Mouse (Mus musculus) thymus, adult 2 months (tissue): ENCODE measurements at regions not wholly inside any gene's neighbourhood (a gene's known extent, or its start where the extent isn't known, plus 50 kb on each side); places are given as distances from the start of the nearest gene placed in this dataset.

Source experiments
- DNase-seq: peaks from one replicate; pipeline ENCODE4 v3.0.0; 2021
- H3K27ac ChIP-seq: fragments of 200-500 bp; 2 replicates; pipeline ENCODE4 v1.5.1; 2012; ENCODE audit warnings: low read length, control low read depth; ENCODE audit not compliant: control insufficient read depth, insufficient read depth
- H3K27me3 ChIP-seq: fragments of 200-500 bp; 2 replicates; pipeline ENCODE4 v1.6.1; 2012; ENCODE audit warnings: mild to moderate bottlenecking, low read length, moderate library complexity, mixed read lengths; ENCODE audit not compliant: control insufficient read depth, insufficient read depth
- H3K36me3 ChIP-seq: fragments of 200-500 bp; 2 replicates; pipeline ENCODE4 v1.6.1; 2012; ENCODE audit warnings: mild to moderate bottlenecking, low read length, moderate library complexity; ENCODE audit not compliant: control insufficient read depth, insufficient read depth
- H3K4me1 ChIP-seq: fragments of 200-500 bp; replicated peaks from 2 replicates; pipeline ENCODE4 v1.6.1; 2012; ENCODE audit warnings: low read length; ENCODE audit not compliant: control insufficient read depth, insufficient read depth
- H3K4me3 ChIP-seq: fragments of 200-500 bp; 2 replicates; pipeline ENCODE4 v1.5.1; 2012; ENCODE audit warnings: mild to moderate bottlenecking, low read length, control low read depth, moderate library complexity; ENCODE audit not compliant: control insufficient read depth, insufficient read depth
- CTCF ChIP-seq: fragments of 200-500 bp; IDR thresholded peaks from 2 replicates; pipeline ENCODE4 v1.5.1; 2012; ENCODE audit warnings: mild to moderate bottlenecking, control low read depth, low read length, moderate library complexity, borderline replicate concordance; ENCODE audit not compliant: control insufficient read depth, poor library complexity, insufficient read depth; ENCODE audit errors: extremely low read depth
- POLR2A ChIP-seq: fragments of 200-500 bp; IDR thresholded peaks from 2 replicates; pipeline ENCODE4 v1.6.1; 2012; ENCODE audit warnings: mild to moderate bottlenecking, low read length, control low read depth, moderate library complexity; ENCODE audit not compliant: control insufficient read depth, poor library complexity, insufficient read depth; ENCODE audit errors: extremely low read depth
- WGBS: fragments of 180-500 bp; shearing (Covaris S2); methylation state at CpG from one replicate; pipeline ENCODE4 v1.1.7; 2018; 5-methylcytosine and 5-hydroxymethylcytosine counted together

DNA sequence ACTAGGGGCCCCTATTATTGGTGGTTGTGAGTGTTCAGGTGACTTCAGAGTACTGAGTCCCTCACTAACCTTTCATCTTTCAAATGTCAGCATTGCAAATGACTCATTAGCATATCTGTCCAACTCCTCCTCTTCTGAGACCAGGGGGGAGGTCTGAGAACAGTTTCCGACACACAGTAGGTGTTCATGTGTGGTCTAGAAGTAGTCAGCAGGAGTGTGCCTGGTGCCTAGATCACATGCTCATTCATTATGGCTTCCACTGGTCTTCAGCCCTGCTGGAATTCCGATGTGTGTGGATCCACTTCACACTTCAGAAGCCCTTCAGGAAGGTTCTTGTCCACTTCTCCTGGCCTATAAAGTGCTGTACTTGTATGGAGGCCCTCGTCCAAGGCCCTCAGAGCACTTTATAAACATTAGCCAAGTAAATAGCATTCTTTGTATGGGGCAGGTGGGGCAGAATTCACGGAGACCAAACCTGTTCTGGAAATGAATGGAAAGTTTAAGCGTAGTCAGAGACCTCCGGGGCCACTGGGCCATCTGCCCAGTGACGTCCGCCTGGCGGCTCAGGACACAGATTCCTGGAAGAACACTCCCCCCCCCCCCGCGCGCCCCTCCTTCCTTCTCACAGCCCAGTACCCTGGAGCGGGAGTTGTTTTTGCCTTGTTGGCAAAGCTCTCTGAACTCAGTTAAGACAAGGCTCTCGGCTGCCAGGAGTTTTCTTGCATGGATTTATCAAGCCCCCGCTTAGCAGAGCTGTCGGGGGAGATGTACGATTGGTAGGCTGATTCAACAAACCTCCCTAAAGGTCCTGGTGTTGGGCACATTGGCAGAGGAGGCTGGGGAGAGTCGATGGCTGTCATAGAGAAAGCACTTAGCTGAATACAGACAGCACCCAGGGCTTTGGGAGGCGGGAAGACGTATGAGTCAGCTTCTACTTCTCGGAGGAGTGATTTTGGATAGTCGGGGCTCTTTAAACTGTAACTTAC is 94.9 kb downstream of the 2410131K14Rik start:
- TF ChIP-seq POLR2A (no peak), CTCF (no peak)
- Histone ChIP-seq H3K36me3 (no peaks in the 10 kb centered on the region), H3K27me3 (no peaks in the 10 kb centered on the region), H3K4me1 (no peaks in the 10 kb centered on the region), H3K4me3 (no peak overlapping the region), H3K27ac (no peak overlapping the region)
- 87% methylated on average over 22 of the region's 22 CpGs for WGBS
- no peak for DNase-seq

DNA sequence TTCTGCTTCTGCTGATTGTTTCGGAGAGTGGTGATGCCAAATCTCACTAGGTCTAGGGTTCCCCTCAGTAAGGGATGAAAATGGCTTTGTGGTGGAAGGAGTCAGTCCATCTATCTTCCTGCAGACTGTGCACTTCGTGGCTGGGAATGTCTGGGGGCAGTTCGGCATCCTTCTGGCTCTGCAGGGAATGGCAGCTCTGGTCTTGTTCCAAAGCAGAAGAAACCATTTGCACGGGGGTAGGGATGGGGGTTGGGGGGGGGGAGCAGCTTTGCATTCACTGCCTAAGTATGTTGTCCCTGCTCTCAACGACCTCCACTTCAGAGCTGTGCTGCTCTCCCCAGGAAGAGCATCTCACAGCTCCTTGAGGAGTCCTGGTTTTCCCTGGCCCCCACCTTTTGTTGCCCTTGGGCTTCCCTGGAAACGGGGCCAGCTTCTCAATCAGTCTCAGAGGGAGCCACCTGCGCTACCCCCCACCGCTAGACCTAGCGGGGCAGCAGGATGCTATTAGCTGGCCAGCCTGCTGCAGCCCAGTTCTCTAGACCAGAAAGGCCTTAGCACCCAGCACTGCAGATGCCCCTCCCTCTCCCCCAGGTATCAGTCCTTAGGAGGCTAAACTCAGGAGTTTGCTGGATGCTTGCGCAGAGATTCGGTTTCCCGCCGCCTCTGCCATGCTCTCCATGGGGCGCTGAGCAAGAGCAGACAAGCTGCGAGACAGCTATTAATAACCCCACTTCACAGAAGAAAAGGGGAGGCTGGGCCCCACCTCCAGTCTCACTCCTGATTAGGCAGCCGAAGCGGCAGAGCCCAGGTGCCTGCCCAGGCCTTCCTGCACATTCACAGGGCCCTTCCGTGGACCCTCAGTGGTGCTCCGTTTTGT is 98.7 kb downstream of the 2410131K14Rik start:
- DNase-seq, result no peak
- H3K4me1 ChIP-seq, result no peaks in the 10 kb centered on the region
- TF ChIP-seq POLR2A (no peak), CTCF (no peak)
- H3K27me3 ChIP-seq, result no peaks in the 10 kb centered on the region
- no peaks in the 10 kb centered on the region for H3K36me3 ChIP-seq
- WGBS, result 82% methylated on average over 19 of the region's 19 CpGs
- H3K27ac ChIP-seq, result no peak overlapping the region
- H3K4me3 ChIP-seq, result no peak overlapping the region

DNA sequence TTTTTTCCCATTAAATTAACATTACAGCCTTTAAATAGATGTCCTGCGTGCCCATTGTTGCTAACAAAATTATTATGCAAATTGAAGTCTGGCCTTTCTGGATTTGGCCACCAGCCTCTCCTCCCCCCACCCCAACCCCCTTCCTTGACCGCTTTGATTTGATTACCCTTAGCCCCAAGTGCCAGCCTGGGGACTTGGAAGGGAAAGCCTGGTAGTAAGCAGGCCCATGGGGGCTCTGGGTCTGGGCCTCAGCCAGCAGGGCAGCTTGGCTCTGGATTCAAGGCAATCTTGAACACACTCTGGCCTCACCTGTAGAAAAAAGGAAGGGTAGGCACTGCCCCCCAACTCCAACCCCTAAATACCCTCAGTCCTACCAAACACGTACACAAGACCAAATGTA is 100.2 kb downstream of the 2410131K14Rik start:
- WGBS, result 96% methylated on average over 3 of the region's 3 CpGs

DNA sequence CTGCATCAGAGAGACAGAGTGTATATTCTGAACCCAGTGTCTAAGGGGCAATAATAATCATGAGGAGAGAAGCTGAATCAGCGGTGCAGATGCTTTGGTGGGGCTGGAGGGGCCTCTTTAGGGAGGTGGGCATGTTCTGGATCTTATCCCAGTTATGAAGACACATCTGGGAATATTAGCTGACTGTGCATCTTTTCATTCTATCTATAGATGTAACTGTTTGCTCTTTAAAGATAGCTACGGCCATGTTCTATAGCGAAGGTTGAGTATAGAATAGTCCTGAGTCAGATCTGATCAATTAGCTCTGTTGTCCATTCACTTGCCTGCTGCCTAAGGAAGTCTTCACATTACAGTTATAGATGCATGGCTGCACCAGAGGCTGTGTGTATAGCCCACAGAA is 104.0 kb downstream of the 2410131K14Rik start:
- WGBS, result over 99% methylated on average over 3 of the region's 3 CpGs
- H3K36me3 ChIP-seq, result no peaks in the 10 kb centered on the region
- TF ChIP-seq CTCF, result no peak
- TF ChIP-seq POLR2A, result no peak
- no peak overlapping the region for H3K4me3 ChIP-seq
- peaks cover 8% of the 10 kb centered on the region for H3K4me1 ChIP-seq
- DNase-seq, result no peak
- no peak overlapping the region for H3K27ac ChIP-seq
- no peaks in the 10 kb centered on the region for H3K27me3 ChIP-seq

More for the DNA sequence above, 100.2 kb downstream of the 2410131K14Rik start:
- Histone ChIP-seq H3K27me3 (no peaks in the 10 kb centered on the region), H3K36me3 (no peaks in the 10 kb centered on the region), H3K4me3 (no peak overlapping the region), H3K27ac (no peak overlapping the region), H3K4me1 (no peaks in the 10 kb centered on the region)
- TF ChIP-seq CTCF, result no peak
- TF ChIP-seq POLR2A, result no peak
- DNase-seq, result no peak

DNA sequence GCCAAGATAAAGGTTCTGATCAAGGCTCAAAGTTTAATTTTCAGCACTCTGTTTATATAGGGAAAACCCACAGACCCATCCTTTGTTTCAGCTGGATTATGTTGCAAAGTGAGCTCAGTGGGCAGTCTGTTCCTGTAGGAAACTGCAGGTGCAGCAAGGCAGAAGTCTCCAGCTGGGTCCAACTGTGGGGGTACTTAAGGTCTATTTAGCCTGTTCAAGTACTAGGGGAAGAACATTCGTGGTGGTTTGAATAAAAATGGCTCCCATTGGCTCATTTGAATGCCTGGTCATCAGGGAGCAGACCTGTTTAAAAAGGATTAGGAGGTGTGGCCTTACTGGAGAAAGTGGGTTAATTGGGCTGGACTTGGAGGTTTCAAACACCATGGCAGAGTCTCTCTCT is 106.3 kb downstream of the 2410131K14Rik start:
- H3K36me3 ChIP-seq, result no peaks in the 10 kb centered on the region
- no peaks in the 10 kb centered on the region for H3K27me3 ChIP-seq
- peaks cover 9% of the 10 kb centered on the region for H3K4me1 ChIP-seq
- no peak overlapping the region for H3K4me3 ChIP-seq
- DNase-seq, result no peak
- WGBS, result 96% methylated on average over 1 of the region's 1 CpGs
- H3K27ac ChIP-seq, result no peak overlapping the region
- TF ChIP-seq CTCF, result no peak
- no peak for TF ChIP-seq POLR2A

DNA sequence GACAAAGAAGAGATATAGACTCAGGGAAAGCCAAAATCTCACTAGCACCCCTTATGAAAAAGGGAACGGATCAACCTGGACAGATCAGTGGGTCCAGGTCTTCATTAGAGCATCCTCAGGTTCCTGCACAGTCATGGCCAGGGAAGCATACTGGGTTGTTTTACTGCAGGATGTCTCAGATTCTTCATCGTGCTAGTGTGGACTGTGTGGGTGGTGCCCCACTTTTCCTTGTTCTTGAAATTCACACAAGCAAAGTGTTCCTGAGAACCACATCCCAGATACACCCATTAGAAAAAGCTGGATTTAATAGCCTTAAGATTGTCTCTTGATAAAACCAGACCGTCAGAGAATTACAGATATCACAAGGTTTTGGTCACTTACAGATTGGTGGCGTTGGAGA is 107.1 kb downstream of the 2410131K14Rik start:
- Histone ChIP-seq H3K27ac (no peak overlapping the region), H3K36me3 (no peaks in the 10 kb centered on the region), H3K27me3 (no peaks in the 10 kb centered on the region), H3K4me1 (peaks cover 9% of the 10 kb centered on the region), H3K4me3 (no peak overlapping the region)
- no peak for TF ChIP-seq POLR2A
- no peak for TF ChIP-seq CTCF
- 95% methylated on average over 4 of the region's 4 CpGs for WGBS
- no peak for DNase-seq
